Mouse (Mus musculus) midbrain, embryonic 11.5 days (tissue): ENCODE measurements around the gene Acat3. TPM values are rescaled to one million over a fixed set of nuclear protein-coding genes. Genes with fewer than 3 reads are reported as not detected.

Experiments used
- ATAC-seq: fragments of 200-750 bp; cut with Nextera tagmentation; 2 replicates; pipeline ENCODE4 v1.8.0; 2017; ENCODE audit warnings: moderate TSS enrichment, moderate library complexity; ENCODE audit not compliant: low FRiP score
- DNase-seq: peaks from one replicate; pipeline ENCODE4 v3.0.0; 2015; ENCODE audit warnings: low spot score; ENCODE audit errors: missing footprints
- H3K27ac ChIP-seq: fragments of 300-500 bp; sonication (generic); 2 replicates; pipeline ENCODE4 v1.5.1; 2014; ENCODE audit warnings: low read depth, low read length
- H3K27me3 ChIP-seq: fragments of 300-500 bp; sonication (generic); 2 replicates; pipeline ENCODE4 v1.6.1; 2014; ENCODE audit warnings: mild to moderate bottlenecking, low read length, moderate library complexity, mixed read lengths; ENCODE audit not compliant: control insufficient read depth, insufficient read depth
- H3K36me3 ChIP-seq: fragments of 300-500 bp; sonication (generic); 2 replicates; pipeline ENCODE4 v1.6.1; 2014; ENCODE audit warnings: mild to moderate bottlenecking, low read length, moderate library complexity, mixed read lengths; ENCODE audit not compliant: control insufficient read depth, insufficient read depth
- H3K4me1 ChIP-seq: fragments of 300-500 bp; sonication (generic); 2 replicates; pipeline ENCODE4 v1.6.1; 2014; ENCODE audit warnings: low read length; ENCODE audit not compliant: control insufficient read depth, insufficient read depth
- H3K4me2 ChIP-seq: fragments of 300-500 bp; sonication (generic); 2 replicates; pipeline ENCODE4 v1.6.1; 2014; ENCODE audit warnings: mild to moderate bottlenecking, moderate library complexity
- H3K4me3 ChIP-seq: fragments of 300-500 bp; sonication (generic); 2 replicates; pipeline ENCODE4 v1.5.1; 2014; ENCODE audit warnings: low read depth, low read length
- H3K9ac ChIP-seq: fragments of 300-500 bp; sonication (generic); 2 replicates; pipeline ENCODE4 v1.6.1; 2014; ENCODE audit warnings: low read length
- H3K9me3 ChIP-seq: fragments of 300-500 bp; sonication (generic); 2 replicates; pipeline ENCODE4 v1.6.1; 2016; ENCODE audit warnings: low read length; ENCODE audit not compliant: control insufficient read depth
- WGBS: fragments of 180-500 bp; shearing (Covaris S2); extraction: QIAGEN DNeasy Blood & Tissue Kit; methylation state at CpG from one replicate; pipeline ENCODE4 v1.1.7; 2014; 5-methylcytosine and 5-hydroxymethylcytosine counted together
- polyA plus RNA-seq: library from polyadenylated mRNA; unstranded; fragments of >200 nt; fragmentation: Nextera tagmentation; extraction: Ambion mirVana; gene quantifications from 2 replicates; pipeline ENCODE4 v1.2.1, GENCODE M21; 2014

Gene Acat3
- polyA plus RNA-seq, 1 experiment from 2014 or later, result 0.93 TPM

DNA sequence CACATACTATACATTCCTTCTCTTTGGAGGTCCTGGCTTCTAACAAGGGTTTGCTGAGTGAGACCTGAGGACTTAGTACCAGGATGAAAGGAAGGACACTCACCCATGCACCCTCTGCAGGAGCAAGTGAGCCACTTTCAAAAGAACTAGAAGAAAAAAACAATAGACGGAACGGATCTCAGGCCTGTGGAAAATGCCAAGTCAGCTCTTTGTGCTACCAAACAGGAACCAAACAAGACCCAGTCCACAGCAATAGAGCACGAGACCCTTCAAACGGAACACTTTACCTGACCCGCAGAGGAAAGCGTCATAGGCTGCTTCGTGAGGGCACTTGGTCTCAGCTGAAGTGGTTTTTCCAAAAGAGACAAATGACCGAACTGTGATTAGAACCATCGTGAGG lies 48.4 kb downstream of the Acat3 start:
- peak; percentile 41 for DNase-seq
- 92% methylated on average over 9 of the region's 9 CpGs for WGBS
- no peak overlapping the region for H3K4me2 ChIP-seq
- H3K9ac ChIP-seq, result no peak overlapping the region
- no peaks in the 10 kb centered on the region for H3K9me3 ChIP-seq
- no peak overlapping the region for H3K27ac ChIP-seq
- H3K36me3 ChIP-seq, result no peaks in the 10 kb centered on the region
- no peaks in the 10 kb centered on the region for H3K27me3 ChIP-seq
- no peaks in the 10 kb centered on the region for H3K4me1 ChIP-seq
- no peak overlapping the region for H3K4me3 ChIP-seq
- ATAC-seq, result no peak

- Histone ChIP-seq H3K27me3 (no peaks in the 10 kb centered on the region), H3K4me2 (no peak overlapping the region), H3K4me3 (no peak overlapping the region), H3K9ac (no peak overlapping the region), H3K36me3 (no peaks in the 10 kb centered on the region), H3K4me1 (no peaks in the 10 kb centered on the region), H3K27ac (no peak overlapping the region), H3K9me3 (no peaks in the 10 kb centered on the region)
- no peak for ATAC-seq
- DNase-seq, result peak; percentile 39
- 90% methylated on average over 4 of the region's 4 CpGs for WGBS
Observed at GRCm38 (mm10) chr17:12891054-12891453, 49.3 kb downstream of the Acat3 start.

DNA sequence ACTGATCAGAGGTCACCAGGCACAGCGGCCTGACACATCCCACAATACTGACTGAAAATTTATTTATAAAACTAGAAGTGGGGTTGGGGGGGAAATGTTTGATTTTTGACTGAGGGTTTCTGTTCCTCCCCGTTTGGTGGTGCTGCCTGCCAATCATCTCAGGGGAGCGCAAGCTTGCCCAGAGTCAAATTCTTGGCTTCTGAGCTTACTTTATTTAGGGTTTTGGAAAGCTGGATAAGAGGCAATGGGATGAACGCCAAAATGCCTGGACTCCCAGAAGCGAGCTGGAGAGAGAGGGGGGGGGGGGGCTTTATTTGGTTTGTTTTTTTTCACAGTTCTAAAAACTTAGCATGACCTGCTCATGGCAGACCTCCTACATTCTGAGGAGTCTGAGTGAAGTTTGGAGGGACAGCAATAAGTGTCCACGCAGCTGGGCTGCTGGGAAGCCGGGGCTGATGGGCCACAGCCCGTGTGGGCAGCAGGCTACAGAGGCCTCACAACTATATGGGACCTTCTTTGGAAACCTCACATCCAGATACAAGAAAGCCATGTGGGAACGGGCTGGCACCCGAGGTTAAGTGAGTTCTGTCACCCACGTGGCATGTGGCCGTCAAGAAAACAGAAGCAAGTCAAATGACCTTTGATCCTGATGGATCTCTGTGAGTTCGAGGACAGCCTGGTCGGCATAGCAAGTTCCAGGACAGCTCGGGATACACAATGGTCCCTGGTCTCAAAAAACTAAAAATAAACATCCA lies 53.2 kb downstream of the Acat3 start:
- ATAC-seq (no peak), DNase-seq (peak; percentile 54)
- Histone ChIP-seq H3K4me2 (no peak overlapping the region), H3K36me3 (no peaks in the 10 kb centered on the region), H3K4me3 (no peak overlapping the region), H3K9ac (no peak overlapping the region), H3K9me3 (no peaks in the 10 kb centered on the region), H3K27me3 (no peaks in the 10 kb centered on the region), H3K4me1 (no peaks in the 10 kb centered on the region), H3K27ac (no peak overlapping the region)
- WGBS, result 89% methylated on average over 15 of the region's 15 CpGs

DNA sequence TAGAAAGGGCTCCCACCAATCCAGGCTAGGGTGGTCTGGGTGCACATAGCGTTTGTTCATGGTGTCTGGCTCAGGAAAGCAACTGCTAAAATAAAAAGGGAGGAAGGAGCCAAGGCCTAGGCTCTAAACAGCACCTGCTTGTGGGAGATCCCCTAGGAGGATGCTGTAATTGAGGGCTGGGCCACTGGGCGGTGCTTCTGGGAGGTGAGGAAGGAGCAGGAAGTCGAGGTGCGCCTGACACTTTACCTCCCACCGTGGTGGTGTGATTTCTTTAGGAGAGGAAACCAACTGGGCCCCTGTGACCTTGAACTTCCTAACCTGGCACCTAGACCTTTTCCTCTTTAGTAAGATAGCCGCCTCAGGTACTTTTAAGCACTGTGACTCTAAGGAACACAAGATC lies 53.8 kb downstream of the Acat3 start:
- Histone ChIP-seq H3K27me3 (no peaks in the 10 kb centered on the region), H3K36me3 (no peaks in the 10 kb centered on the region), H3K4me2 (no peak overlapping the region), H3K4me1 (no peaks in the 10 kb centered on the region), H3K4me3 (no peak overlapping the region), H3K27ac (no peak overlapping the region), H3K9ac (no peak overlapping the region), H3K9me3 (no peaks in the 10 kb centered on the region)
- no peak for ATAC-seq
- WGBS, result 40% methylated on average over 6 of the region's 6 CpGs
- DNase-seq, result peak; percentile 17

- WGBS, result 89% methylated on average over 1 of the region's 1 CpGs
- DNase-seq (peak; percentile 60), ATAC-seq (no peak)
- Histone ChIP-seq H3K27me3 (no peaks in the 10 kb centered on the region), H3K4me1 (no peaks in the 10 kb centered on the region), H3K4me3 (no peak overlapping the region), H3K4me2 (no peak overlapping the region), H3K9me3 (no peaks in the 10 kb centered on the region), H3K9ac (no peak overlapping the region), H3K36me3 (no peaks in the 10 kb centered on the region), H3K27ac (no peak overlapping the region)
Observed at GRCm38 (mm10) chr17:12881216-12881615, 59.2 kb downstream of the Acat3 start.

DNA sequence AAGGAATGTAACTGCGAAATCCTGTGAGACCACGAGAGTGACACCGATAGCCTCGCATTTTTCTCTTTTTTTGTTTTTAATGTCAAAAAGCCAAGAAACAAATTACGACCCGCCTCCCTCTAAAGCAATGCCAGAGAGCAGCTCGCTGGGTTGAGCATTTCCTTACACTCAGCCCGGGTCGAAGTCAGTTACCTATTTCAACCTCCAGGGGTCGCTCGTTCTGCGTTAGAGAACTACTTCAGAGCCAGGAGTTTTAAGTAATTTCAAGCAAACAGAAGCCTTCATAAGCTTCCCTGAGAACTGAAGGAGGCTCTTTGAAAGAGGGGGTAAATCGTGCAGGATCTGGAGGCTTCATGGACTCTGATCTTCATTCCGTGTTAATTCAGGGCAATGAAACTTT lies 60.2 kb downstream of the Acat3 start:
- peak; percentile 69; the same call in 1 of the 2 replicates for ATAC-seq
- H3K4me2 ChIP-seq, result no peak overlapping the region

DNA sequence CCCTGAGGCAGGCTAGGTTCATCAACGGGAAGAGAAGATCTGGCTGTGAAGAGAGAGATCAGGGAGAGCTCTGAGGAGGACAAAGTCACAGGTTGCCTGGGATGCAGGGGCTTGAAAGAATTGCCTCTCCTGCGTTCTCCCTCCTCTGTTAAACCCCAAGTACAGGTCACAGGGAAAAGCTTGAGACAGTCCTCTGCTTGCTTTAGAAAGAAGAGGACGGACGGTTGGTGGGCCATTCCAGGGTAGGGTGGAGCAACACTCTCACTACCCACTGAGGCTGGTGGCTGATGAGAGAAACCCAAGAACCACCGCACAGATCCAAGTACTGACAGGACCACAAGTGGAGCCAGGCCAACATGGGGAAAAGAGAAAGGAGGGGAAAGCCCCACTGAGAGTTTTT lies 64.7 kb downstream of the Acat3 start, which contains the start of gene Mrgprh:
TSS of gene Mrgprh (plus strand) at position 301 of the 400 bp plus-strand sequence.
- no peak within 1 kb of the TSS for H3K9ac ChIP-seq

More for the DNA sequence above, 60.2 kb downstream of the Acat3 start:
- Histone ChIP-seq H3K27me3 (no peaks in the 10 kb centered on the region), H3K27ac (no peak overlapping the region), H3K9me3 (no peaks in the 10 kb centered on the region), H3K9ac (no peak overlapping the region), H3K4me3 (no peak overlapping the region), H3K4me1 (no peaks in the 10 kb centered on the region), H3K36me3 (no peaks in the 10 kb centered on the region)
- WGBS, result 4% methylated on average over 14 of the region's 14 CpGs
- DNase-seq, result peak; percentile 96

More for the DNA sequence above, 64.7 kb downstream of the Acat3 start, which contains the start of gene Mrgprh:
- no peaks in the 10 kb centered on the region for H3K4me1 ChIP-seq
- peak; percentile 59 for DNase-seq
- H3K27me3 ChIP-seq, result no peaks in the 10 kb centered on the region
- no peaks in the 10 kb centered on the region for H3K36me3 ChIP-seq
- no peak within 1 kb of the TSS for H3K27ac ChIP-seq
- ATAC-seq, result no peak
- no peak within 1 kb of the TSS for H3K4me3 ChIP-seq
- 84% methylated on average over 5 of the region's 5 CpGs for WGBS
- no peak within 1 kb of the TSS for H3K4me2 ChIP-seq
- no peaks in the 10 kb centered on the region for H3K9me3 ChIP-seq

Other genes starting within 250 kb of the Acat3 start
- 13.3 and 14.9 TPM in 2 replicates for gene Igf2r, start 170.9 kb downstream of the Acat3 start, polyA plus RNA-seq
- gene Mas1, start 72.5 kb downstream of the Acat3 start, polyA plus RNA-seq, result not detected in 2 replicates
- gene Mrgprh, start 64.6 kb downstream of the Acat3 start, polyA plus RNA-seq, result not detected in 2 replicates
- 1.1 and 1.2 TPM in 2 replicates for gene Pnldc1, start 30.4 kb downstream of the Acat3 start, polyA plus RNA-seq
- 542 and 583 TPM in 2 replicates for gene Tcp1, start 24.9 kb downstream of the Acat3 start, polyA plus RNA-seq
- gene Mrpl18, start 24.3 kb downstream of the Acat3 start, polyA plus RNA-seq, result 172 and 176 TPM in 2 replicates
- gene Acat2, start 20.1 kb upstream of the Acat3 start, polyA plus RNA-seq, result 370 and 373 TPM in 2 replicates
- 136 and 144 TPM in 2 replicates for gene Wtap, start 53.6 kb upstream of the Acat3 start, polyA plus RNA-seq
- 114 and 120 TPM in 2 replicates for gene Sod2, start 66.2 kb upstream of the Acat3 start, polyA plus RNA-seq
- not detected in 2 replicates for gene Gpr31b, start 111.7 kb upstream of the Acat3 start, polyA plus RNA-seq
- not detected in 2 replicates for gene Tcp10b, start 120.5 kb upstream of the Acat3 start, polyA plus RNA-seq
- not detected in 2 replicates for gene Unc93a, start 191.2 kb upstream of the Acat3 start, polyA plus RNA-seq